Mouse (Mus musculus) liver, postnatal 0 days (tissue): ENCODE results near the gene Slc4a4.

Experiments used
- CTCF ChIP-seq: sonication (generic); IDR thresholded peaks from 2 replicates; pipeline ENCODE4 v1.5.1; 2016; ENCODE audit warnings: antibody characterized with exemption, low read depth
- EP300 ChIP-seq: IDR thresholded peaks from 2 replicates; pipeline ENCODE4 v1.6.1; 2016; ENCODE audit warnings: antibody characterized with exemption, low read depth, mild to moderate bottlenecking

- TF ChIP-seq CTCF (no peak), EP300 (no peak)
These were observed 154.2 kb downstream of the Slc4a4 start for GRCm38 (mm10) chr5:89040814-89041213.
